Mouse (Mus musculus): ENCODE measurements around the gene Sult1a1.
A peak's percentile ranks its signal among the peaks of the same experiment; 100 is the strongest.

The Sult1a1 gene

GRCm38 (mm10) chr7:126663646-126664045 is 12.6 kb downstream of the Sult1a1 start:
- no peak for DNase-seq (ENCODE audit: extremely low read depth, low read depth)

GRCm38 (mm10) chr7:126659771-126660170 is 16.5 kb downstream of the Sult1a1 start:
- DNase-seq (ENCODE audit: extremely low read depth, low read depth) = no peak

- DNase-seq (ENCODE audit: extremely low read depth, low read depth) = no peak
Observed at GRCm38 (mm10) chr7:126657522-126657921, 18.7 kb downstream of the Sult1a1 start.

- peak; percentile 47 for DNase-seq (ENCODE audit: extremely low read depth, low read depth)
Observed at GRCm38 (mm10) chr7:126655695-126656094, 20.5 kb downstream of the Sult1a1 start.

GRCm38 (mm10) chr7:126653991-126654390 is 22.2 kb downstream of the Sult1a1 start:
- DNase-seq (ENCODE audit: extremely low read depth, low read depth) = no peak

- DNase-seq (ENCODE audit: extremely low read depth, low read depth) = no peak
Observed at GRCm38 (mm10) chr7:126650852-126651251, 25.4 kb downstream of the Sult1a1 start.

- DNase-seq (ENCODE audit: extremely low read depth, low read depth) = peak; percentile 86
Observed at GRCm38 (mm10) chr7:126649231-126650051, 26.8 kb downstream of the Sult1a1 start, which contains the start of gene Sgf29. TSS of gene Sgf29 (plus strand) at chr7:126649309.

- DNase-seq (ENCODE audit: extremely low read depth, low read depth) = no peak
Observed at GRCm38 (mm10) chr7:126648486-126648885, 27.7 kb downstream of the Sult1a1 start.

- no peak for DNase-seq (ENCODE audit: extremely low read depth, low read depth)
Observed at GRCm38 (mm10) chr7:126645708-126646107, 30.5 kb downstream of the Sult1a1 start.

- no peak for DNase-seq (ENCODE audit: extremely low read depth, low read depth)
Observed at GRCm38 (mm10) chr7:126644914-126645313, 31.3 kb downstream of the Sult1a1 start.

GRCm38 (mm10) chr7:126644345-126644744 is 31.9 kb downstream of the Sult1a1 start:
- no peak for DNase-seq (ENCODE audit: extremely low read depth, low read depth)

- DNase-seq (ENCODE audit: extremely low read depth, low read depth) = peak; percentile 63
Observed at GRCm38 (mm10) chr7:126643244-126643617, 33.0 kb downstream of the Sult1a1 start.

- no peak for DNase-seq (ENCODE audit: extremely low read depth, low read depth)
Observed at GRCm38 (mm10) chr7:126642545-126643243, 33.5 kb downstream of the Sult1a1 start.

GRCm38 (mm10) chr7:126636733-126637520 is 39.3 kb downstream of the Sult1a1 start:
- no peak for DNase-seq (ENCODE audit: extremely low read depth, low read depth)

GRCm38 (mm10) chr7:126635375-126635774 is 40.9 kb downstream of the Sult1a1 start:
- DNase-seq (ENCODE audit: extremely low read depth, low read depth) = no peak

- DNase-seq (ENCODE audit: extremely low read depth, low read depth) = no peak
Observed at GRCm38 (mm10) chr7:126632478-126632877, 43.8 kb downstream of the Sult1a1 start.

GRCm38 (mm10) chr7:126630824-126631518 is 45.3 kb downstream of the Sult1a1 start, which contains the start of gene Nupr1:
TSS of gene Nupr1 (minus strand) at chr7:126630861.
- DNase-seq (ENCODE audit: extremely low read depth, low read depth) = no peak

GRCm38 (mm10) chr7:126629915-126630314 is 46.3 kb downstream of the Sult1a1 start:
- DNase-seq (ENCODE audit: extremely low read depth, low read depth) = no peak

GRCm38 (mm10) chr7:126628111-126628510 is 48.1 kb downstream of the Sult1a1 start:
- no peak for DNase-seq (ENCODE audit: extremely low read depth, low read depth)

GRCm38 (mm10) chr7:126625807-126626600 is 50.2 kb downstream of the Sult1a1 start:
- no peak for DNase-seq (ENCODE audit: extremely low read depth, low read depth)

Measured in MEL-GATA-1-ER (cell line).